Mouse (Mus musculus) spleen, adult 2 months (tissue): ENCODE data around the gene Gm2115.

Experiments
- CTCF ChIP-seq: fragments of 200-500 bp; IDR thresholded peaks from 2 replicates; pipeline ENCODE4 v1.5.1; 2011; ENCODE audit warnings: mild to moderate bottlenecking, inconsistent platforms; ENCODE audit not compliant: insufficient read depth, insufficient read length, insufficient replicate concordance; ENCODE audit errors: extremely low read depth
- POLR2A ChIP-seq: fragments of 200-500 bp; IDR thresholded peaks from 2 replicates; pipeline ENCODE4 v1.6.1; 2011; ENCODE audit warnings: low read depth, low read length, inconsistent platforms

DNA sequence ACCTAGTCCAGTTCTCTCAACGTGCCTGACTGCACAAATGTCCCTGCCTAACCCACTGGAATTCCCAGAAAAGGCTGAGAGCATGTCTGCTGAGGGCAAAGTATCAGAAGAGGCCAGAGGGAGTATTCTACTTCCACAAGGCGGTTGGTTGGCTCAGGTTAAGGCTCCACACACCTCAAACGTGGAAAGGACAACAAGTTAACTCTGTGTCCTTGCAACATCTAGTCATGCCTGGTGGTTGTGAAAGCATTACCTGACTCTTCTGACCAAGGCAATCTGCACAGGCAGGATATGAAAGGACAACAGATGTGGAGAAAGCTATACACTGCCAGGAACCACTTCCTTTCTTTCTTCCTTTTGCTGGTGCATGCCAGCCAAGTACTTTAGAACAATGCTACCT is 75.7 kb downstream of the Gm2115 start:
- no peak for TF ChIP-seq CTCF
- TF ChIP-seq POLR2A = no peak
